Mouse (Mus musculus) MEL (cell line): ENCODE data around the gene Ldah. TPM values are rescaled to one million over a fixed set of nuclear protein-coding genes. Genes with fewer than 3 reads are reported as not detected.

Source experiments
- DNase-seq: peaks from one replicate; pipeline ENCODE4 v3.0.0; 2011; ENCODE audit warnings: low read depth, low spot score
- H3K27ac ChIP-seq: 2 replicates; pipeline ENCODE4 v1.5.1; 2012; ENCODE audit warnings: low read depth, mild to moderate bottlenecking, control low read depth, low read length, moderate library complexity; ENCODE audit not compliant: control insufficient read depth
- H3K27me3 ChIP-seq, 2 experiments: fragments of 150-350 bp in 1 of 2; sonication (generic) in 1 of 2; 2 replicates each; pipeline ENCODE4 v1.6.1; 2012; ENCODE audit warnings: low read length in 2 of 2, mild to moderate bottlenecking in 2 of 2, improper control_type of control experiment in 1 of 2, moderate library complexity in 1 of 2; ENCODE audit not compliant: insufficient read depth in 2 of 2, control insufficient read depth in 1 of 2
- H3K36me3 ChIP-seq, 2 experiments: 2 replicates each; pipeline ENCODE4 v1.6.1; 2012 to 2014; ENCODE audit warnings: low read length in 2 of 2, improper control_type of control experiment in 1 of 2, inconsistent platforms in 1 of 2, mild to moderate bottlenecking in 1 of 2; ENCODE audit not compliant: insufficient read depth in 2 of 2, control insufficient read depth in 1 of 2
- H3K4me1 ChIP-seq, 2 experiments: fragments of 150-350 bp in 1 of 2; sonication (generic) in 1 of 2; 2 replicates each; pipeline ENCODE4 v1.6.1; 2012; ENCODE audit warnings: low read length in 2 of 2, improper control_type of control experiment in 1 of 2, mild to moderate bottlenecking in 1 of 2; ENCODE audit not compliant: insufficient read depth in 2 of 2, control insufficient read depth in 1 of 2
- H3K4me3 ChIP-seq, 2 experiments: fragments of 150-350 bp in 1 of 2; sonication (generic) in 1 of 2; 2 replicates each; pipeline ENCODE4 v1.5.1; 2012; ENCODE audit warnings: low read depth in 2 of 2, low read length in 2 of 2, mild to moderate bottlenecking in 2 of 2, moderate library complexity in 2 of 2, control low read depth in 1 of 2, improper control_type of control experiment in 1 of 2; ENCODE audit not compliant: control insufficient read depth in 1 of 2, insufficient read depth in 1 of 2
- H3K79me2 ChIP-seq: 2 replicates; pipeline ENCODE4 v1.6.1; 2012; ENCODE audit warnings: mild to moderate bottlenecking, low read length, moderate library complexity; ENCODE audit not compliant: control insufficient read depth, poor library complexity, insufficient read depth
- H3K9ac ChIP-seq: 2 replicates; pipeline ENCODE4 v1.6.1; 2012; ENCODE audit warnings: low read depth, mild to moderate bottlenecking, control low read depth, low read length, moderate library complexity; ENCODE audit not compliant: control insufficient read depth, poor library complexity, severe bottlenecking
- H3K9me3 ChIP-seq: fragments of 150-350 bp; sonication (generic); replicated peaks from 2 replicates; pipeline ENCODE4 v1.6.1; 2012; ENCODE audit warnings: mild to moderate bottlenecking, low read length, improper control_type of control experiment, moderate library complexity; ENCODE audit not compliant: insufficient read depth
- CHD1 ChIP-seq: IDR thresholded peaks from 2 replicates; pipeline ENCODE4 v1.6.1; 2012; ENCODE audit warnings: low read depth, mild to moderate bottlenecking, inconsistent platforms, low read length, improper control_type of control experiment
- CHD2 ChIP-seq: IDR thresholded peaks from 2 replicates; pipeline ENCODE4 v1.6.1; 2011; ENCODE audit warnings: low read length, improper control_type of control experiment
- CTCF ChIP-seq, 3 experiments: IDR thresholded peaks in 2 of 3; conservative IDR thresholded peaks in 1 of 3; 2 replicates each; pipeline ENCODE4 v1.5.1; 2011 to 2012; ENCODE audit warnings: low read length in 3 of 3, low read depth in 2 of 3, mild to moderate bottlenecking in 2 of 3, improper control_type of control experiment in 1 of 3, inconsistent platforms in 1 of 3, mixed read lengths in 1 of 3, moderate library complexity in 1 of 3; ENCODE audit not compliant: control insufficient read depth in 1 of 3, insufficient read depth in 1 of 3, poor library complexity in 1 of 3, severe bottlenecking in 1 of 3
- EP300 ChIP-seq, 2 experiments: IDR thresholded peaks; 2 replicates each; pipeline ENCODE4 v1.6.1; 2011; ENCODE audit warnings: improper control_type of control experiment in 2 of 2, low read length in 2 of 2, low read depth in 1 of 2, mild to moderate bottlenecking in 1 of 2
- GABPA ChIP-seq: IDR thresholded peaks from 2 replicates; pipeline ENCODE4 v1.6.1; 2012; ENCODE audit warnings: low read depth, mild to moderate bottlenecking, inconsistent platforms, low read length, improper control_type of control experiment, moderate library complexity
- HCFC1 ChIP-seq: IDR thresholded peaks from 2 replicates; pipeline ENCODE4 v1.6.1; 2012; ENCODE audit warnings: low read depth, mild to moderate bottlenecking, inconsistent platforms, low read length, improper control_type of control experiment, moderate library complexity
- MAX ChIP-seq: IDR thresholded peaks from 2 replicates; pipeline ENCODE4 v1.6.1; 2011; ENCODE audit warnings: low read length, improper control_type of control experiment
- MEF2A ChIP-seq: IDR thresholded peaks from 2 replicates; pipeline ENCODE4 v1.6.1; 2014; ENCODE audit warnings: low read depth, mild to moderate bottlenecking, inconsistent platforms, low read length, improper control_type of control experiment; ENCODE audit not compliant: poor library complexity, insufficient replicate concordance, severe bottlenecking; ENCODE audit errors: extremely low read depth
- MYB ChIP-seq: IDR thresholded peaks from 2 replicates; pipeline ENCODE4 v1.6.1; 2011; ENCODE audit warnings: mild to moderate bottlenecking, low read depth, low read length, improper control_type of control experiment
- MYC ChIP-seq: IDR thresholded peaks from 2 replicates; pipeline ENCODE4 v1.6.1; 2011; ENCODE audit warnings: low read depth, mild to moderate bottlenecking, low read length, improper control_type of control experiment, moderate library complexity
- NRF1 ChIP-seq: IDR thresholded peaks from 2 replicates; pipeline ENCODE4 v1.6.1; 2014; ENCODE audit warnings: low read depth, mild to moderate bottlenecking, inconsistent platforms, low read length, improper control_type of control experiment, moderate library complexity; ENCODE audit not compliant: poor library complexity, insufficient read depth, severe bottlenecking
- POLR2A ChIP-seq, 2 experiments: IDR thresholded peaks; 2 replicates each; pipeline ENCODE4 v1.6.1; 2011 to 2012; ENCODE audit warnings: low read length in 2 of 2, mild to moderate bottlenecking in 2 of 2, control low read depth in 1 of 2, improper control_type of control experiment in 1 of 2, low read depth in 1 of 2, moderate library complexity in 1 of 2; ENCODE audit not compliant: control insufficient read depth in 1 of 2, insufficient read depth in 1 of 2, poor library complexity in 1 of 2
- POLR2AphosphoS2 ChIP-seq: IDR thresholded peaks from 2 replicates; pipeline ENCODE4 v1.6.1; 2011; ENCODE audit warnings: low read length, improper control_type of control experiment
- RAD21 ChIP-seq: IDR thresholded peaks from 2 replicates; pipeline ENCODE4 v1.6.1; 2011; ENCODE audit warnings: mild to moderate bottlenecking, low read depth, low read length, improper control_type of control experiment
- SMC3 ChIP-seq: IDR thresholded peaks from 2 replicates; pipeline ENCODE4 v1.6.1; 2011; ENCODE audit warnings: low read depth, low read length, improper control_type of control experiment
- TBP ChIP-seq: IDR thresholded peaks from 2 replicates; pipeline ENCODE4 v1.8.0; 2011; ENCODE audit warnings: low read depth, low read length, improper control_type of control experiment
- TCF12 ChIP-seq: IDR thresholded peaks from 2 replicates; pipeline ENCODE4 v1.6.1; 2014; ENCODE audit warnings: low read depth, mild to moderate bottlenecking, inconsistent platforms, low read length, improper control_type of control experiment, moderate library complexity
- USF2 ChIP-seq, 2 experiments: IDR thresholded peaks; 2 replicates each; pipeline ENCODE4 v1.6.1; 2011 to 2012; ENCODE audit warnings: improper control_type of control experiment in 2 of 2, low read length in 2 of 2, borderline replicate concordance in 1 of 2, inconsistent platforms in 1 of 2, low read depth in 1 of 2, mild to moderate bottlenecking in 1 of 2; ENCODE audit not compliant: insufficient read depth in 1 of 2
- ZNF384 ChIP-seq: IDR thresholded peaks from 2 replicates; pipeline ENCODE4 v1.6.1; 2012; ENCODE audit warnings: low read depth, mild to moderate bottlenecking, inconsistent platforms, low read length, improper control_type of control experiment
- polyA plus RNA-seq, 2 experiments: library from polyadenylated mRNA; stranded (reverse) in 1 of 2; unstranded in 1 of 2; fragments of >175 nt in 1 of 2; fragments of >200 nt in 1 of 2; gene quantifications; 2 replicates each; pipeline versions ENCODE4 v1.2.1 to v1.2.4; 2012; ENCODE audit warnings: low replicate concordance in 2 of 2, low read depth in 1 of 2; ENCODE audit not compliant: insufficient read length in 2 of 2, insufficient read depth in 1 of 2, missing spikeins in 1 of 2
- total RNA-seq: library from RNA; depleted of rRNA; stranded (reverse); fragments of 300-350 nt; gene quantifications from 2 replicates; pipeline ENCODE4 v1.2.3, GENCODE M21; 2012

Gene Ldah
- total and polyA plus RNA-seq, 3 experiments = 28.6 to 132 (median 44.2) TPM

- no peak for TF ChIP-seq ZNF384
- TF ChIP-seq CHD2 = no peak
- TF ChIP-seq MEF2A = no peak
- no peak for TF ChIP-seq GABPA
- TF ChIP-seq TCF12 = no peak
- TF ChIP-seq HCFC1 = 0 out of 2 replicates have a peak, but pooled peaks have one; percentile 34
- peak; percentile 35; the same call in 1 of the 2 replicates for TF ChIP-seq POLR2AphosphoS2
- TF ChIP-seq MYC = 0 out of 2 replicates have a peak, but pooled peaks have one; percentile 42
- peak; percentile 41; the same call in 1 of the 2 replicates for TF ChIP-seq NRF1
- 0 out of 4 replicates have a peak, but pooled peaks of 1 of the 2 experiments have one; percentile 16 for TF ChIP-seq EP300 (IDR thresholded peaks at IDR 0.05; ENCODE audit: low read depth in 1 of 2, low read length in 2 of 2)
- TF ChIP-seq CHD1 = no peak
- TF ChIP-seq MYB = no peak
Observed at GRCm38 (mm10) chr12:8313270-8313771, 105.4 kb downstream of the Ldah start, which contains the start of gene Hs1bp3 (continued).

- TF ChIP-seq MAX = no peak; the same call in 1 of the 2 replicates
- 0 out of 4 replicates have a peak, but pooled peaks of 1 of the 2 experiments have one; percentile 13 for TF ChIP-seq POLR2A (IDR thresholded peaks at IDR 0.05; ENCODE audit: control insufficient read depth in 1 of 2, insufficient read depth in 1 of 2, low read depth in 1 of 2, low read length in 2 of 2, poor library complexity in 1 of 2)
- no peak for TF ChIP-seq USF2 (IDR thresholded peaks at IDR 0.05; ENCODE audit: borderline replicate concordance in 1 of 2, insufficient read depth in 1 of 2, low read depth in 1 of 2, low read length in 2 of 2)
- no peak for TF ChIP-seq TCF12
- TF ChIP-seq EP300 (IDR thresholded peaks at IDR 0.05; ENCODE audit: low read depth in 1 of 2, low read length in 2 of 2) = no peak
- TF ChIP-seq TBP = no peak
- H3K36me3 ChIP-seq = peaks cover 0 to 6% of the 10 kb centered on the region in 2 experiments; a peak in 2 of 4 replicates
- peaks cover 0 to 22% of the 10 kb centered on the region in 2 experiments; a peak in 3 of 4 replicates for H3K4me1 ChIP-seq
- H3K9me3 ChIP-seq = no peaks in the 10 kb centered on the region
- peak overlapping the region; percentile 72 to 77 for H3K4me3 ChIP-seq
- peak overlapping the region; percentile 11 for H3K27ac ChIP-seq
- peak overlapping the region; percentile 78 for H3K9ac ChIP-seq
- no peaks in the 10 kb centered on the region for H3K27me3 ChIP-seq
- H3K79me2 ChIP-seq = peaks cover 2% of the 10 kb centered on the region
- DNase-seq = no peak
Observed at GRCm38 (mm10) chr12:8313773-8314172, 105.9 kb downstream of the Ldah start.

GRCm38 (mm10) chr12:8316541-8316940 is 108.6 kb downstream of the Ldah start:
- Histone ChIP-seq H3K9ac (no peak overlapping the region), H3K9me3 (no peaks in the 10 kb centered on the region), H3K4me3 (no peak overlapping the region), H3K27ac (no peak overlapping the region), H3K36me3 (peaks cover 0 to 6% of the 10 kb centered on the region in 2 experiments; a peak in 2 of 4 replicates), H3K4me1 (peaks cover 0 to 22% of the 10 kb centered on the region in 2 experiments; a peak in 3 of 4 replicates), H3K27me3 (no peaks in the 10 kb centered on the region), H3K79me2 (peaks cover 2% of the 10 kb centered on the region)
- TF ChIP-seq HCFC1 (no peak), SMC3 (0 out of 2 replicates have a peak, but pooled peaks have one; percentile 32), RAD21 (peak; percentile 21), CTCF (IDR thresholded peaks at IDR 0.05 in 2 of 3, conservative IDR thresholded peaks at IDR 0.05 in 1 of 3; ENCODE audit: control insufficient read depth in 1 of 3, insufficient read depth in 1 of 3, low read depth in 2 of 3, low read length in 3 of 3, poor library complexity in 1 of 3, severe bottlenecking in 1 of 3) (peak; percentile 33 to 50 (median 41))
- peak; percentile 62 for DNase-seq
